In the genomic region with DNA sequence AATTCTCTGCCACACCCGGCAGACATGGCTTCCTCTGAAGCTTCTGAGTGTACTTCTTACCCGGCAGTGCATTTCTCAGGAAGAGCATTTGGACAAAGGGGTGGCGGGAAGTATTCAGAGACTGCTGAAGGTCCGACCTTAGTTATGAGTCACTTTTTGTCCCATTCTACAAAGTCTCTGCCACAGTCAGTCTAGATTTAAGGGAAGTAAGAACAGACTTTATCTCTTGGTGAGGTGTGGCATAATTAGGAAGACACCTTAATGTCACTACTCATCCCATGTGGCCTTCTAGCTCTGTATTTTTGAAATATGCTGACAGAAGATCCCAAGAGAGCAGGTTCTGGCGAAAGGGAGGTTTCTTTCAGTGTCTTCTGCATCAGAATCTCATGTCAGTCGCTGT, we compare ENCODE assay signal across 25 mouse cellular contexts. TPM values are rescaled to one million over a fixed set of nuclear protein-coding genes. Genes with fewer than 3 reads are reported as not detected.
A peak's percentile ranks its signal among the peaks of the same experiment; 100 is the strongest.
DNase-seq lines count a peak whose midpoint lies in the region; ATAC-seq and TF ChIP-seq lines count a peak whose summit lies in the region.
"Had no signal": no experiment of that assay in that cellular context is flagged by ENCODE, and none has a peak within 500 bp of the region (broad histone marks: within the 10 kb centered on the region; RNA-seq: fewer than 3 reads in every experiment).

No protein-coding gene starts in this region.

- no peak overlapping the region for H3K27ac ChIP-seq in MEL (ENCODE audit: control insufficient read depth, low read depth, low read length)
- H3K27ac ChIP-seq: embryonic facial prominence, embryonic 10.5 days; embryonic facial prominence, embryonic 12.5 days; forebrain, embryonic 13.5 days; forebrain, embryonic 15.5 days had no signal

- H3K36me3 ChIP-seq in MEL (ENCODE audit: control insufficient read depth in 1 of 2, insufficient read depth in 2 of 2, low read length in 2 of 2) = peaks cover 0 to 2% of the 10 kb centered on the region in 2 experiments; a peak in 1 of 4 replicates
- H3K36me3 ChIP-seq: embryonic facial prominence, embryonic 10.5 days; embryonic facial prominence, embryonic 12.5 days; forebrain, embryonic 15.5 days; G1E had no signal

- DNase-seq in heart, adult 11 months = peak; percentile 25
- DNase-seq in heart, postnatal 36 days = no peak
- DNase-seq in MEL (ENCODE audit: low read depth, low spot score) = peak; percentile 35
- no peak for DNase-seq in adrenal gland, adult 8-10 months
- DNase-seq in Muller cell, postnatal 12 days (ENCODE audit: inconsistent ontology term) = no peak
- no peak for DNase-seq in urinary bladder, postnatal 14 days (ENCODE audit: low spot score)
- DNase-seq: adrenal gland, postnatal 10 days; adrenal gland, postnatal 25 days; cerebellum, adult 11 months; cerebellum, adult 18-20 months; cerebellum, adult 8-10 months; cerebellum, adult 9-11 months; cerebellum, postnatal 14 days; cerebellum, postnatal 36 days; forebrain, postnatal 0 days had no signal

- TF ChIP-seq POLR2A in MEL (IDR thresholded peaks at IDR 0.05; ENCODE audit: control insufficient read depth in 1 of 2, insufficient read depth in 1 of 2, low read depth in 1 of 2, low read length in 2 of 2, poor library complexity in 1 of 2) = no peak

- peak; percentile 50; the same call in 1 of the 2 replicates for ATAC-seq in granulocyte monocyte progenitor cell, adult 5-6 weeks (replicated peaks; ENCODE audit: poor library complexity, severe bottlenecking)
- peak; percentile 42; the same call in 1 of the 2 replicates for ATAC-seq in megakaryocyte progenitor cell, adult 5-6 weeks (replicated peaks; ENCODE audit: poor library complexity)
- ATAC-seq: activated CD4-positive, CD25-positive, alpha-beta regulatory T cell, adult 4 months; forebrain, embryonic 13.5 days; forebrain, embryonic 15.5 days; forebrain, postnatal 0 days; Patski had no signal

- intact Hi-C loops in heart, postnatal 36 days (cut with DNase I) = no loop called here

- no peak for TF ChIP-seq CTCF in MEL (IDR thresholded peaks at IDR 0.05 in 2 of 3, conservative IDR thresholded peaks at IDR 0.05 in 1 of 3; ENCODE audit: control insufficient read depth in 1 of 3, insufficient read depth in 1 of 3, low read depth in 2 of 3, low read length in 3 of 3, poor library complexity in 1 of 3, severe bottlenecking in 1 of 3)

- no peaks in the 10 kb centered on the region for H3K9me3 ChIP-seq in MEL (replicated peaks; ENCODE audit: insufficient read depth, low read length)
- H3K9me3 ChIP-seq: embryonic facial prominence, embryonic 10.5 days; embryonic facial prominence, embryonic 12.5 days; forebrain, embryonic 13.5 days; forebrain, embryonic 15.5 days; G1E had no signal

- TF ChIP-seq RAD21 in MEL (IDR thresholded peaks at IDR 0.05; ENCODE audit: low read depth, low read length) = no peak

- peaks cover 0 to 6% of the 10 kb centered on the region in 2 experiments; a peak in 2 of 4 replicates for H3K4me1 ChIP-seq in MEL (ENCODE audit: control insufficient read depth in 1 of 2, insufficient read depth in 2 of 2, low read length in 2 of 2)
- H3K4me1 ChIP-seq: embryonic facial prominence, embryonic 12.5 days; forebrain, embryonic 13.5 days; forebrain, embryonic 15.5 days had no signal

- no peaks in the 10 kb centered on the region for H3K27me3 ChIP-seq in MEL (ENCODE audit: control insufficient read depth in 1 of 2, insufficient read depth in 2 of 2, low read length in 2 of 2)
- H3K27me3 ChIP-seq: embryonic facial prominence, embryonic 12.5 days; forebrain, embryonic 13.5 days; forebrain, embryonic 15.5 days; Patski had no signal

- H3K4me3 ChIP-seq in MEL (ENCODE audit: control insufficient read depth in 1 of 2, insufficient read depth in 1 of 2, low read depth in 2 of 2, low read length in 2 of 2) = no peak overlapping the region
- H3K4me3 ChIP-seq: embryonic facial prominence, embryonic 10.5 days; embryonic facial prominence, embryonic 12.5 days; erythroblast, embryonic 14.5 days; forebrain, embryonic 13.5 days; forebrain, embryonic 15.5 days had no signal

- no peak overlapping the region for H3K9ac ChIP-seq in MEL (ENCODE audit: control insufficient read depth, low read depth, low read length, poor library complexity, severe bottlenecking)
- H3K9ac ChIP-seq: embryonic facial prominence, embryonic 12.5 days; forebrain, embryonic 13.5 days; forebrain, embryonic 15.5 days; forebrain, postnatal 0 days had no signal

- TF ChIP-seq EP300 in MEL (IDR thresholded peaks at IDR 0.05; ENCODE audit: low read depth in 1 of 2, low read length in 2 of 2) = no peak

- no peaks in the 10 kb centered on the region for H3K79me2 ChIP-seq in MEL (ENCODE audit: control insufficient read depth, insufficient read depth, low read length, poor library complexity)

TF ChIP-seq in MEL, 35 proteins besides CTCF, POLR2A, EP300 and RAD21:
- no peak for TF ChIP-seq JUND (IDR thresholded peaks at IDR 0.05; ENCODE audit: low read depth, low read length)
- no peak for TF ChIP-seq CHD2 (IDR thresholded peaks at IDR 0.05; ENCODE audit: low read length)
- TF ChIP-seq KAT2A (conservative IDR thresholded peaks at IDR 0.05; ENCODE audit: low read depth, low read length) = no peak
- TF ChIP-seq TBP (IDR thresholded peaks at IDR 0.05; ENCODE audit: low read depth, low read length) = no peak
- TF ChIP-seq TAL1 (IDR thresholded peaks at IDR 0.05; ENCODE audit: low read length) = no peak
- no peak for TF ChIP-seq ZMIZ1 (IDR thresholded peaks at IDR 0.05; ENCODE audit: low read depth, low read length)
- TF ChIP-seq UBTF (IDR thresholded peaks at IDR 0.05; ENCODE audit: borderline replicate concordance, insufficient read depth, low read depth, low read length) = no peak
- TF ChIP-seq MXI1 (IDR thresholded peaks at IDR 0.05; ENCODE audit: low read depth, low read length) = no peak
- no peak for TF ChIP-seq MYC (IDR thresholded peaks at IDR 0.05; ENCODE audit: low read depth, low read length)
- TF ChIP-seq CHD1 (IDR thresholded peaks at IDR 0.05; ENCODE audit: low read depth, low read length) = no peak
- TF ChIP-seq BHLHE40 (IDR thresholded peaks at IDR 0.05; ENCODE audit: borderline replicate concordance, low read depth, low read length) = no peak
- no peak for TF ChIP-seq MYB (IDR thresholded peaks at IDR 0.05; ENCODE audit: low read depth, low read length)
- no peak for TF ChIP-seq ETS1 (IDR thresholded peaks at IDR 0.05; ENCODE audit: low read depth, low read length)

RNA-seq across cellular contexts. Expression of a gene that starts 30.0 kb away (rescaled TPM):
- 10 to 100 TPM; 17.0 to 22.7 TPM for total RNA-seq in heart, postnatal 36 days (2021)
- 6.8 and 9.4 TPM in 2 replicates for total RNA-seq in MEL (2012; rRNA removed)
- 100 to 1,000 TPM in 1 of 2 experiments, 10 to 100 TPM in 1; 10.9 to 101 TPM for polyA plus RNA-seq in MEL (2012; ENCODE audit: insufficient read depth in 1 of 2, insufficient read length in 2 of 2, low read depth in 1 of 2, low replicate concordance in 2 of 2, missing spikeins in 1 of 2)
- total RNA-seq in granulocyte monocyte progenitor cell, adult 5-6 weeks (2014; fragmentation: Nextera tagmentation) = 79.7 and 95.8 TPM in 2 replicates
- 60.2 and 63.6 TPM in 2 replicates for total RNA-seq in granulocyte monocyte progenitor cell, adult 5-6 weeks (2017)
- total RNA-seq in megakaryocyte progenitor cell, adult 5-6 weeks (2015) = 52.2 and 65.9 TPM in 2 replicates
- 42.4 and 55.8 TPM in 2 replicates for total RNA-seq in megakaryocyte progenitor cell, adult 5-6 weeks (2017)
- total RNA-seq in adrenal gland, adult 8-10 months (2022) = 10 to 100 TPM; 27.6 to 77.3 (median 50.2) TPM

Comparison
In these comparisons a context has a peak if more than half of its experiments do, and no peak if none do; other contexts are left out.
1. DNase-seq: peak in heart, adult 11 months (single experiment) and MEL (single experiment); none in heart, postnatal 36 days (0 of 2), adrenal gland, adult 8-10 months (single experiment), Muller cell, postnatal 12 days (single experiment) and urinary bladder, postnatal 14 days (single experiment).